Mouse (Mus musculus) erythroid progenitor cell, adult 5-6 weeks (primary cell): ENCODE measurements around the gene Fam45a. TPM values are rescaled to one million over a fixed set of nuclear protein-coding genes. Genes with fewer than 3 reads are reported as not detected.

Experiments used
- ATAC-seq: replicated peaks from 2 replicates; pipeline ENCODE4 v1.8.0; 2016; ENCODE audit warnings: moderate number of reproducible peaks, mild to moderate bottlenecking, moderate TSS enrichment, inconsistent platforms; ENCODE audit not compliant: poor library complexity, low FRiP score, severe bottlenecking
- total RNA-seq, 2 experiments: library from RNA; stranded (forward) in 1 of 2; stranded (reverse) in 1 of 2; fragments of 150-400 nt in 1 of 2; fragments of 186-747, 209-891 nt in 1 of 2; gene quantifications; 2 replicates each; pipeline versions ENCODE4 v1.2.3 to v1.2.4; 2015 to 2017; ENCODE audit warnings: low replicate concordance in 2 of 2

Gene Fam45a
- total RNA-seq (2015; ENCODE audit: low replicate concordance) = 43.6 and 46.1 TPM in 2 replicates
- 42.8 and 56.5 TPM in 2 replicates for total RNA-seq (2017; ENCODE audit: low replicate concordance)

DNA sequence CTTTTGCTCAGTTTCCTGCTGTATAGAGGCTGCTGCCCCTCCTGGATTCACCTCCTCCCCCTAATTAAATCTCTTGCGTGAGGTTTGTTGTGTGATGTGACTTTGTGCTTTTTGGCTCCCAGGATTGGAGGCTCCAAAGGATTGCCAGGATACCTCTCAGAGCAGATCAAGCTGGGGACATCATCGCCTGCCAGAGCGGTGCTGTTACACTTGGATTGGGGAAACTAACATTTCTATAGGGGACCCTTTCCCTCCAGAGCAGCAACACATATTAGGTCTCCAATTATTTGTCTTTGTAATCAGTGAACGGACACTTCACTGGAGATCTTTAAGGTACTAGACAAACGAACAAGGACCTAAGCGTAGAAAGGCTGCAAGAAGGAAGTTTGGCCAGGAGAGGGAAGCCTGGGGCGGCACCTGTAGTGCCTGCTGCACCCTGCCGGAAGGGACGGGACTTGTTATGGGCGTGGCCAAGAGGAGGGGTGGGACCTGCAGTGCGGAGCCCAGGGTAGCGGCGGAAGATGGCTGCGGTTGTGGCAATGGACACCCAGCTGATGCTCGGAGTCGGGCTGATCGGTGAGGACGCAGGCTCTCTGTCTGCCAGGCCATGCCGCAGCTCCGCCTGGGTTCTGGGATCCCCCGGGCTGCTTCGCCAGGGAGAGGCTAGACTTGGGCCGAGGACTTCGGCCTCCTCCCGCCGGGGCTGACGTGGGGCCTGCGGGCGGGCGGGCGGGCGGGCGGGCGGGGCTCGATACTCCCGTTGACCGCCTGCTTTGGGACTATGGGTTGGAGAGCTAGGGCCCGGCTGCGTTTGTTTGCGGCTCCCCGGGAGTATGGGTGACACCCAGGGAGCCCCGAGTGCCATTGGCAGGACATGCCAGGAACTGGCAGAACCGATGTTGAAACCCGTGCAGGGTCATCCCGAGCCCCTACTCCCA is at the start of gene Fam45a:
Gene Fam45a, plus strand, starts transcription at position 488 of the 938 bp plus-strand sequence.
- peak; percentile 99 for ATAC-seq

DNA sequence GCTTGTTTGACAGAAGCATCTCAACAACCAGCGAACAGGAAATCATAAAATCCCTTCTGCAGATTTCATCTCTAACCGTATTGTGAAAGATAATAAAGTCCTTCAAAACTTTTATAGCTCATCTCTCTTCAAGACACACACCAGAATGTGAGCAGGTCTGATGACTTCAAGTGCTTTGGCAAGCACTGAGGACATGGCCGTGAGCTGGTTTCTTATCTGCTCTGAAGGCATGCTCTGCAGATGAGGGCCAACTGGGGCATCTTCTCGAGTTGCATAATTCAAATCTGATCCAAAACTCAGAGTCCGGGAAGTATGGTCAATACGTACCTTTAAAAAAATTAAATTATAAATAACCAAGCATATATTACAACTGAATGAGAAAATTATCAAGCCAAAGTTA is 38.0 kb upstream of the Fam45a start:
- ATAC-seq = no peak

DNA sequence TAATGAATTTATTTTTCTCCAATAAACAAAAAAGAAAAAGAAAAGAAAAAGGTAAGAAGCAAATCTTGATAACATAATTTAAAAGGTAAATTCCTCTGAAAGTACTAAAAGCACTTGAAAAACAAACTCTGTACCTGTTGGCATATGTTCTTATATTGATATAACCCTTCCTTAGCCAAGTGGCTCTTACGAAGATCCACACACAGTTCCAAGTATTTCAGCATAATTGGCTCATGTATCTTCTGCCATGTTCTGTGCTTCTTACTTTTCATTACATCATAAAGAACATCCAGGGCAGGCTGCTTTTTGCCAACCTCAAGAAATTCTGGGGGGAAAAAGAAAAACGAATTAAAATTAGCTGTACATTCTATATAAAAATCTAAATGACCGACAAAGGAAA is 29.4 kb upstream of the Fam45a start:
- ATAC-seq = no peak

DNA sequence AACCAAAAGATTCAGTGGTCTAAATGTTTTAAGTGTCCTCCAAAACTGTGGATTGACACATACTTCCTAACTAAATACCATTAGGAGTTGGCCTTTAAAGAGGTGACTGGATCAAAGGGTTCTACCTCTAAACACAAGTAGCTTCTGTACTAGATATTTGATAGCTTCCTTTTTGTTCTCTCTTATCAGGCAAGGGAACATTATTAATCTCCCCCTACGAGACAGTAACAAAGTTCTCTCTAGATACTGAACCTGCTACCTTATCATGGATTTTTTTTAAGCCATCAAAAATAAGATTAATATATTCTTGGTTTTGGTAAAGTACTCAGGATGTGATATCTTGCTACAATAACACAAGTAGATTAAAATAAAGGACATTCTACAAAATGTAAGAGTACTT is 26.7 kb upstream of the Fam45a start:
- no peak for ATAC-seq

DNA sequence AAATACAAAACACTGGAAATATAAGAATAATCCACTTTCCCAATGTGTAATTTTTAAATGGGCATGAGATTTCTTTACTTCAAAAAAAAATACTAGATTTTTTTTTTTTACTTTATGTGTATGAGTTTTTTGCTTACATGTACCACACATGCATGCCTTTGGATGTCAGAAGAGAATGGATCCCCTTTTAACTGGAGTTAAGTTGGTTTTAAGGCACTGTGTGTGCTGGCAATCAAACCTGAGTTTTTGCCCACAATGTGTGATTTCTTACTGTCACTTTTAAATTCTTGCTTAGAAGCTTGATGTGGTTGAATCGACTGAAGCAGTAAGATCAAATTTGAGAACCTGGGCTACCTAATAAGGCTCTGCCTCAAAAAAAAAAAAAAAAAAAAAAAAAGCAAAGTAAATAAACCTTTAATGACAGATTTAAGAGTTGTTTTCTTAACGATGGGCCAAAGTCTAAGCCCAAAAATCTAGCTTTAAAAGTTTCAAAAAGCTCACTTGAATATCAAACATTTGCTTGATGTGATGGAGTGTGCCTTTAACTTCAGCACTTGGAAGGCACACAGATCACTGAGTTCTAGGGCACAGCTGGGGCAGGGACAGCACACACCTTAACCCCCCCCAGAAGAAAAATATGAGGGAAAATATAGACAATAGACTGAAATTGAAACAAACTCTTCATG is 23.8 kb upstream of the Fam45a start:
- no peak for ATAC-seq

DNA sequence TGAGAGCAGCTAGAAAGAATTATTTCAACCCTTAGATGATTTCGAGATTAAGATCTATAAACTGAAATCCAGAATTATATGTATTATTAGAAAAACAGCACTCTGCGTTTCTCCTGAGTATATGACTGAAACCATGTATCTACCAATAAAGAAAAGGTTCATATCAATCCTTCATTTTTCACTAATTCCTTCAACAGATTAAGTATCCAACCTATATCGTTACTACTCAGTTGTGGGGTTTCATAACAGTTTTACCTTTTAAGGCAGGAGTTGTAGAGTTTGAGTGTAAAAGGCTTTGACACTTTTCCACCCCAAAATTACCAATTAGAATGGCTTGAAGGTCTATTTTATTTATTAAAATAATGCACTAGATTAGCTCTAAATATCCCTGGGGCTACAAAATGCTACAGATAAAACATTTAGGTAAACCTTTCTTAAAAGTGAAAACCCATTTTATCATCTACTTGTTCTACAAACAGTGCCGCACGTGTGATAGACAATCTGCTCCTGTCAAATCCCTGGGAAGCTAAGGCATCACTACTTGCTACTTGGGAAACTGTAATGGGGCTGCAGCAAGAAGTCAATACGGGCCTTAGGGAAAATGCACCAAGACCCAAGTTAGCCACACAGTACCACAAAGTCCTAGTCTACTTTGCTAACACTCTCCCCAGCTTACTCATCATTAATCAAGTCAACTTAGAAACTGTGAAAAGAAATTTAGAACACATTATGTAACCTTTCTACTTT is 23.0 kb upstream of the Fam45a start:
- ATAC-seq = no peak

DNA sequence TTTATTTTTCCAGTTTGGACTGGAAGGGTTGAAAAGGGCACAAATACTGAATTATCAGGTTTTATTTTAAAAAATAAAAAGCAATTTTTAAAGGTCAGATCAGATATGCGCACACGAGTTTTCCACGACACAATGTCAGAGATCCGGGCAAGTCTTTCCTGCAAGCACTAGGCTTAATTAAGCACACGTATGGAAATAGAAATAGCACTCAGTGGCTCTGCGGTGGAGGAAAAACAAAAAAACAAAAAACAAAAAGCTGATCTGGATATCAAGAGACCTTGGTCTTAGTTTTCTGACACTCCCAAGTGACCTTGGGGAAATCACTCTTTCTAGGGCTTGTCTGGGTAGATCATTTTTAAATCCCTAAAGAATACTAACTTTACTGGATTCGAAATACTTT is 21.9 kb upstream of the Fam45a start:
- ATAC-seq = no peak

DNA sequence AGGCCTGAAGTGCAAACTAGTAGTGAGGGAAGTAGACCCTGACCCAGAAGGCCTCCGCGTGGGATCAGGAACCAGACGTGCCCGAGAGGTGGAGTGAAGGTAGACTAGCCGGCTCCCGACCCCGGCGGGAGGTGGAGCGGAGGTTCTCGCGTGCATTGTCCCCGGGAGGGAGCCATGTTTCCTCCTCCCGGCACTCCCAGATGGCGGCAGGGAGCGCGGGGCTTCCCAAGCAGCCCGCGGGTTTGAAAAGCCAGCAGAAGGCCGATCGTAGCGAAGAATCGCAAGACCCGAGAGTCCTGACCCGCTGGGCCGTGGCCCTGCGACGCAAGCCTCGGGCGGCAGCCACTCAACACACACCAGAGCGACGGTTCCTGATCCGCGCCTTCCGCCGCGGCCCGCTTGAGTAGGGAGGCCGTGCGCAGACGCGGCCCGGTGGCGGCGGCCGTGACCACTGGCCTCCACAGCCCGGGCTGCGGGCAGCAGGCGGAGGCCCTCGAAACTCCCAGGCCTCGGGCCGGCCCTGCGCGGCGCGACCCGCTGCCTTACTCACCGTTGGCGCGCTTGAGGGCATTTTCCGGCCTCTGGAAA is 21.4 kb upstream of the Fam45a start:
- peak; percentile 65 for ATAC-seq

DNA sequence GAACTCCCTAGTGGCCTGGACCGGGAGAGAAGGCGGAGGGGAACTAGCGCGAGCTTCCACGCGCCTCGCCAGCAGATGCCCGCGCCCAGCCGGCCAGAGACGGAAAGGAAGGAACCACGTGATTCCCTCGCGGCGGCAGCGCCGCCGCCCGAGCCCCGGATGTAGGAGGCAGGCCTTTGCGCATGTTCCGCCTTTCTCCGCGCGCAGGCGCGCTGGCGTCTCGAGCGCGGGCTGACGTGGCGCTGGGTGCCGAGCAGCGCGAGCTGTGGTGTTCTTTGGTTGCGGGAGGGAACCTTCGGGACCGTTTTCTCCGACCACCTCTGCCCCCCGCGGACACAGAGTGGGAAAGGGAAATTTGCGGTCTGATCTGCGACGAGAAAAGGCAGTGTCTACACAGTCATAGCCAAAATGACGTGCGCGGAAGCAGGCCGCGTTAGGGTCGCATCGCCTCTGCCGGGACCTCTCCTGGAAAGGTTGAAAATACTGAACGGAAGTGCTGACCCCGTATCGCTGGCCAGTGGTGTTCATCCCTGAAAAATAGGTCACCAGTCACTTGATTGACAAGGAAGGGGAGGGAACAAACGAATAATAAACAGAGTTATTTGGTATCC is 20.7 kb upstream of the Fam45a start, which contains the start of gene Eif3a:
Gene Eif3a, minus strand, starts transcription at position 108 of the 611 bp plus-strand sequence.
- peak; percentile 90 for ATAC-seq

DNA sequence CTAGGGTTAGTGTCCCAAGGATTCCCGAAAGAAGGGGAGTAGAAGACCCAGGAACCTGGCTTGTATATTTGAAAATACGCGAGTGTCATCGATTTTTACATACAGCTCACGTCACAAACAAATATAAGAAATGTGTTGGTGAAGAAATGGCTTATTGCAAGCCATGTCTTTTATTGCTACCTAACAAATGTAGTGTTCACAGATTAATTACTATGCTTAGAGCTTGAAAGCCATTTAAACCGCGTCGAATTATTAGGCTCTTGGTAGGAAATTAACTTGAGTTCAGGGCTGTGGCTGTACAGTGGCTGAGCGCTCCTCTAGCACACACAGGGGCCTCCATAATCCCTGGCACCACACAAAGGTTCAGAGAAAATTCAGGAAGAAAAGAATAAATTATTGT is 20.2 kb upstream of the Fam45a start:
- ATAC-seq = no peak

DNA sequence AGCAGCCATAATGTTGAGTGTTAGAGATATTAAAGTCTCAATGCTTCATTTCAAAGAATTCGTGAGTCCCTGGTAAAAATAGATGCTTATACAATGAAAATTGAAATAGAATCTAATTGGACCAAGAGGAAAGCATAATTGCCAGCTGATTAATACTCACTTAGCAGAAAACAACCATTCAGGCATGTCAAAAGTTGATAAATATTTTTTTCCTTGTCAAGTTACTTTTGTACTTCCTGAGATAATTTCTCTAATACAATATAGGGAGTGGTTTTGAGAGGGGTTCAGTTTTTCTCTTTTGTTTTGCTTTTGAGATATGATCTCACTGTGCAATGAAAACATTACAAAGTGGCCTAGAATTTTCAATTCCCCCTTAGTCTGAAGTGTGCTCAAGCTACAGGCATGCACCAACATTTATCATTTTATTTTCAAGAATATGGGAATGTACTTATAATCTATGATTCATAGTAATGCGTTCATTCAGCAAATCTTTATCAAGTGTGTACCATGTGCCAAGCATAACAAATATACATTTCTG is 18.1 kb upstream of the Fam45a start:
- ATAC-seq = no peak

DNA sequence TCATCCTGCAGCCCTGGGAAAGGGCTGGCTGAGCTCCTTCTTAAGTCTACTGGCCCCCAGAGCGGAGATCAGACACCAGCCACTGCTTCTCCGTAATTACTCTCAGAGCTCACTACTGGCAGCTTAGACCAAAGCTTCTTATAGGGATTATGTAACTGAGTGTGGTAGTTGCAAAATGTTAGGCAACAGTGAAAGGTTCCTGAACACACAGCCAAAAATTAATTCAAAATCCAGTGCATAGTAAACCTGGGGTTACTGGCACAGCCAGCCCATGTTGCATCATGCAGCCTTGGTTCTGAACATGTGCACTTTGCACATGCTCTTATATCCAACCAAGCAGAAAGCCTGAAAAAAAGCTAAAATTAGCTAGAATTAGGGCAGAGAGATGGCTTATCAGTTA is 16.1 kb upstream of the Fam45a start:
- ATAC-seq = no peak

DNA sequence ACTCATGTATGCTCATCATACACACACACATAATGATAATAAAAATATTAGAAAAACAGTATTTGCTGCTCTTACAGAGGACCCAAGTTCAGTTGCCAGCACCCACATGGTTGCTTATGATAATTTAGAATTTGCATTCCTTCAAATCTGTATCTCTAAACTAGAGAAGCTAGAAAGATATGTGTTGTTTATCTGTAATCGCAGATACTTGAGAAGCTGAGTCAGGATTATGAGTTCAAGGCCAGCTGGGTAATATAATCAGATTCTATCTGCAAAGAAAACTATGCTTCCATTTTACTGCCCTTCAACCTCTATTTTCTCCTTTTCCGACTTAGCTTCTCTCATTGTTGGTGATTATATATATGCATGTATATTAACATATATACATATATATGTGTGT is 14.0 kb upstream of the Fam45a start:
- ATAC-seq = no peak

DNA sequence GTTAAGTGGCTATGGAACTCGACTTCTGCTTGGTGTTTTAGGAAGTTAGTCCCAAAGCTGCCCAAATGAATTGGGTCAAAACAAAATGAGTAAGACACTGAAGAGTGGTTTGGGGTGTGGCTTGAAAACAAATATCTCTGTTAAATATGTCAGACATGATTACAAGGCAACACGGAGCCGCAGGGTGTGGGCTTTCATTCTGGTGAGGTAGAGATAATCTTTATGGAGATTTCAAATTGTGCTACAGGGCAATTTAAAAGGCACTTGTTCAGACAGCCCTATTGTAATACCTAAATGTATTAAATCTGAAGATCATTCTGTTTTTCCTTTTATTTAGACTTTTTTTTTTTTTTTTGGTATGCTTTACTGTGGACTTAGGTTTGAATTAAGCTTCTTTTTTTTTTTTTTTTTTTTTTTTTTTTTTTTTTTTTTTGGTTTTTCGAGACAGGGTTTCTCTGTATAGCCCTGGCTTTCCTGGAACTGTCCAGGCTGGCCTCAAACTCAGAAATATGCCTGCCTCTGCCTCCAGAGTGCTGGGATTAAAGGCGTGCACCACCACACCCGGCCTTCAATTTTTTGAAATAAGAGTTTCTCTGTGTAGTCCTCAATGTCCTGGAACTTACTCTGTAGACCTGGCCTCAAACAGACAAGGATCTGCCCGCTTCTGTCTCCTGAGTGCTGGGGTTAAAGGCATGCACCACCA is 11.4 kb upstream of the Fam45a start:
- peak; percentile 88 for ATAC-seq

DNA sequence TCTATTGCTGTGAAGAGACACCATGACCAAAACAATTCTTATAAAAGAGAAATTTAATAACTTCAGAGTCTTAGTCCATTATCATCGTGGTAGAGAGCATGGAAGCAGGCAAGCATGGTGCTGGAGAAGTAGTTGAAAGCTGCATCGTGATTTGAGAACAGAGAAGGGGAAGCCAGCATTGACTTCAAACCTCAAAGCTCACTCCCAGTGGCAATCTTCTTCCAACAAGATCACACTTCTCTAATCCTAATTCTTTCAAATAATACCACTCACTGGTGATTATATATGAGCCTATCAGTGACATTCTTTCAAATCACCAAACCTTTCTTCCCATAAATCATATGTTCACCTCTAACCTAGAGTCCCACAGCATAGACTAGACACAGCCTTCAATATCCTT is 6.5 kb upstream of the Fam45a start:
- ATAC-seq = no peak

DNA sequence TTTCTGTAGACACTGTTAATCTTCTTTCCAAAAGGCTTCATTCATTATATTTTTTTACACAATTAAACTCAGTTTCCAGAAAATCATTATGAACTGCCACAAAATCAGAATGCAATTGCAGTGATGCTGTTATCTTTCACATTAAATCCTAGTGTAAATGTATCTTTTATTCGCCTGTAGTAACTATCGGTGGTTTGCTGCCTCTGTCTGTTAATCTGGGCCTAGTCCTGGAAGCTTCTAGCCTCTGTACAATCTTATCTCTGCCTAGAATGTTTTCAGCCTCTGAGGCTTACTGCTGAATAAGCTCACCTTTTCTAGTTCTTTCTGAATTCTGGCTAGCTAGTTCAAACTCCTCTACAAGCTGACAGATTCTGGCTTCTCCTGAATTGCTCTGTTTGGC is 1.5 kb upstream of the Fam45a start:
- ATAC-seq = no peak

DNA sequence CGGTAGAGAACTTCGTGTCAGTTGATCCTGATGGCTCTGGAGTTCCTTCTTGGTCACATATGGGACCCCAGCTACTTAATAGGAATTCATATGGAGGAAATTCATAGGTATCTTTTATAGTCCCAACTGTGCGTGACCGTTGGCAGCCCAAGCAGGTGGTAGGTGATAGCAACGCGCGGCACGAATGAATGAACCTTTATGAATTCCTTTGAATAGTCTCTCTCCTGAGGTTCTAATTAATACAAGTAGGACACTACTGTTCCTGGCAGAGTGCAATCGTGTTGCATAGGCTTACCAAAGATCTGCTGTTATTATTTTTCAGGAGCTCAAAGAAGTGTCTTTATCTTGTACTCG is 628 bp downstream of the Fam45a start:
- ATAC-seq = peak; percentile 47

DNA sequence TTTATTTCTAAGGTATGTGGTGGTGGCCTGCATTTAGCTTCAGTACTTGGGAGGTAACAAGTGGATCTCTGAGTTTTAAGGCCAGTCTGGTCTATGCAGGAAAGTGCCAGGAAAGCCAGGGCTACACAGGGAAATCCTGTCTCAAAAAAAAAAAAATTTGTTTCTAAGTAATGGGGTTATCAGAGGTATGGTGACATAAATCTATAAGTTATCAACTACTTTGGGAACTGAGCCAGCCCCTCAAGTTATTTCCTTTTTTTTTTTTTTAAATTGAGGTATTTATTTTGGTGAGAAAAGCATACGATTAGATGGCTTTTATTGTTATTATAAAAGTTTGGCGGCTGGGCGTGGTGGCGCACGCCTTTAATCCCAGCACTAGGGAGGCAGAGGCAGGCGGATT is 1.7 kb downstream of the Fam45a start:
- no peak for ATAC-seq

DNA sequence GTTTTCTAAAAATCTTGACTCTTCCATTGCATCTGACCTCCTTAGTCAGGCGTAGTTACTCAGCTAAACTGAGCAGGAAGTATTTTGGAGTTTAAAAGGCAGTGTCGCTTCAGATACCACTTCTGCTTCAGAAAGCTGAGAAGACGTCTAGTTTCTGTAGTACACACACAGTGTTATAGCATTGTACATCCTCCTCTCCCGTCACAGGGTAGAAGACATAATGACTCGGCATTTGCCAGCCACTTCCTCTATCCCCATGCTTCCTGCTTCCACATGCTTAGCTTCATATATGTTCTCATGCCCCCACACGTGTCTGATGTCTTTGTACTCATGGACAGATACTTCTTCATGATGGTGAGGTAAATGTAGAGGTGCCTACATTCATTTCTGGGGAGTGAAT is 7.3 kb downstream of the Fam45a start:
- no peak for ATAC-seq
